Mouse (Mus musculus) lung, embryonic 15.5 days (tissue): ENCODE measurements around the gene Fbxo2. TPM values are rescaled to one million over a fixed set of nuclear protein-coding genes. Genes with fewer than 3 reads are reported as not detected.
A peak's percentile ranks its signal among the peaks of the same experiment; 100 is the strongest.
"Not testable (repeated sequence)": the region's sequence is repeated elsewhere in the genome, so short reads cannot be mapped to it uniquely, and the experiment has no call there.

Experiments used
- ATAC-seq: fragments of 200-750 bp; cut with Nextera tagmentation; 2 replicates; pipeline ENCODE4 v1.8.0; 2017; ENCODE audit warnings: moderate number of reproducible peaks, borderline replicate concordance; ENCODE audit not compliant: low FRiP score, low TSS enrichment; ENCODE audit errors: extremely low read depth
- H3K27ac ChIP-seq: fragments of 300-500 bp; sonication (generic); 2 replicates; pipeline ENCODE4 v1.5.1; 2015; ENCODE audit warnings: moderate library complexity, mild to moderate bottlenecking, inconsistent platforms
- H3K27me3 ChIP-seq: fragments of 300-500 bp; sonication (generic); 2 replicates; pipeline ENCODE4 v1.6.1; 2015; ENCODE audit warnings: inconsistent platforms
- H3K36me3 ChIP-seq: fragments of 300-500 bp; sonication (generic); 2 replicates; pipeline ENCODE4 v1.6.1; 2015; ENCODE audit warnings: inconsistent platforms
- H3K4me1 ChIP-seq: fragments of 300-500 bp; sonication (generic); 2 replicates; pipeline ENCODE4 v1.6.1; 2015; ENCODE audit warnings: inconsistent platforms
- H3K4me2 ChIP-seq: fragments of 300-500 bp; sonication (generic); 2 replicates; pipeline ENCODE4 v1.6.1; 2015; ENCODE audit warnings: inconsistent platforms, mild to moderate bottlenecking, moderate library complexity
- H3K4me3 ChIP-seq: fragments of 300-500 bp; sonication (generic); 2 replicates; pipeline ENCODE4 v1.5.1; 2015; ENCODE audit warnings: mild to moderate bottlenecking, inconsistent platforms
- H3K9ac ChIP-seq: fragments of 300-500 bp; sonication (generic); 2 replicates; pipeline ENCODE4 v1.6.1; 2015; ENCODE audit warnings: inconsistent platforms
- H3K9me3 ChIP-seq: fragments of 300-500 bp; sonication (generic); 2 replicates; pipeline ENCODE4 v1.6.1; 2016; ENCODE audit warnings: inconsistent platforms
- WGBS: fragments of 180-500 bp; shearing (Covaris S2); methylation state at CpG from one replicate; pipeline ENCODE4 v1.1.7; 2015; 5-methylcytosine and 5-hydroxymethylcytosine counted together
- polyA plus RNA-seq: library from polyadenylated mRNA; unstranded; fragments of >200 nt; fragmentation: Nextera tagmentation; extraction: Ambion mirVana; gene quantifications from 2 replicates; pipeline ENCODE4 v1.2.1, GENCODE M21; 2015

The Fbxo2 gene
- 1.0 and 1.7 TPM in 2 replicates for polyA plus RNA-seq

GRCm38 (mm10) chr4:148160436-148161390 lies at the start of gene Fbxo2, which contains the start of gene Fbxo44:
Gene Fbxo2, plus strand, starts transcription at chr4:148160621.
Gene Fbxo44, minus strand, starts transcription at chr4:148160482.
- H3K4me3 ChIP-seq, result peak within 1 kb of the TSS; percentile 48
- 1% methylated on average over 43 of the region's 43 CpGs for WGBS
- peak; percentile 64 for ATAC-seq
- peak within 1 kb of the TSS; percentile 94 for H3K4me2 ChIP-seq
- H3K27ac ChIP-seq, result peak within 1 kb of the TSS; percentile 20
- no peaks in the 10 kb centered on the region for H3K9me3 ChIP-seq
- no peaks in the 10 kb centered on the region for H3K36me3 ChIP-seq
- H3K4me1 ChIP-seq, result peaks cover 33% of the 10 kb centered on the region
- peak within 1 kb of the TSS; percentile 49 for H3K9ac ChIP-seq
- H3K27me3 ChIP-seq, result peaks cover 72% of the 10 kb centered on the region

GRCm38 (mm10) chr4:148112519-148112918 lies 47.9 kb upstream of the Fbxo2 start:
- H3K4me3 ChIP-seq, result no peak overlapping the region
- H3K4me2 ChIP-seq, result no peak overlapping the region
- H3K4me1 ChIP-seq, result peaks cover 14% of the 10 kb centered on the region
- no peaks in the 10 kb centered on the region for H3K9me3 ChIP-seq
- H3K9ac ChIP-seq, result no peak overlapping the region
- no peak for ATAC-seq
- H3K27ac ChIP-seq, result no peak overlapping the region
- peaks cover 12% of the 10 kb centered on the region; the same call in 1 of the 2 replicates for H3K27me3 ChIP-seq
- no peaks in the 10 kb centered on the region for H3K36me3 ChIP-seq
- 70% methylated on average over 12 of the region's 12 CpGs for WGBS

GRCm38 (mm10) chr4:148114758-148115391 lies 45.5 kb upstream of the Fbxo2 start:
- no peaks in the 10 kb centered on the region for H3K9me3 ChIP-seq
- H3K4me2 ChIP-seq, result peak overlapping the region; percentile 23; the same call in 1 of the 2 replicates
- H3K27me3 ChIP-seq, result peaks cover 7% of the 10 kb centered on the region; the same call in 1 of the 2 replicates
- H3K4me3 ChIP-seq, result no peak overlapping the region
- 0 out of 2 replicates have a peak, but pooled peaks have one; percentile 39 for ATAC-seq
- no peak overlapping the region for H3K9ac ChIP-seq
- no peaks in the 10 kb centered on the region for H3K36me3 ChIP-seq
- WGBS, result 5% methylated on average over 15 of the region's 15 CpGs
- H3K4me1 ChIP-seq, result no peaks in the 10 kb centered on the region; the same call in 1 of the 2 replicates
- H3K27ac ChIP-seq, result no peak overlapping the region

DNA sequence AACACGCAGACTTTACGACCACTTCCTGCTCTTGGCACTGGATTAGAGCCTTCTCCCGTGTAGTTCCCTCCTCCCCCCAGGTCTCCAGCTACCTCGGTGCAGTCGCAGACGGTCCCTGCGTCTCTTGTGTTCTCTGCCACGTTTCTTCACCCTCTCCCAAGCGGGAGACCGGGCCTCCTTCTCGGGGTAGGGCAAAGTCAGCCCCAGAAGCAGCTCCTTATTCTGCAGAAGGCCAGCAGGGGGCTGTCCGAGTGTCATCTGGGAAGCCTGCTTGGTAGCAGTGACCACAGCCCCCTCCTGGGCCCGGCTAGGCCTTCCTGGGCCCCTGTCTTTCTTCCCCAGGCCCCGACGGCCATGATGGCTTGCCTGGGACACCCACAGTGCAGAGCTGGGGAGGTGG lies 45.0 kb upstream of the Fbxo2 start:
- Histone ChIP-seq H3K27me3 (0 out of 2 replicates have a peak, but pooled peaks cover 7% of the 10 kb centered on the region), H3K4me1 (no peaks in the 10 kb centered on the region; the same call in 1 of the 2 replicates), H3K27ac (no peak overlapping the region), H3K4me3 (no peak overlapping the region), H3K9ac (no peak overlapping the region), H3K4me2 (peak overlapping the region; percentile 23; the same call in 1 of the 2 replicates), H3K36me3 (no peaks in the 10 kb centered on the region), H3K9me3 (no peaks in the 10 kb centered on the region)
- no peak for ATAC-seq
- WGBS, result 1% methylated on average over 15 of the region's 15 CpGs

GRCm38 (mm10) chr4:148116657-148117056 lies 43.8 kb upstream of the Fbxo2 start:
- Histone ChIP-seq H3K27ac (no peak overlapping the region), H3K4me2 (no peak overlapping the region), H3K4me1 (no peaks in the 10 kb centered on the region; the same call in 1 of the 2 replicates), H3K9ac (no peak overlapping the region), H3K27me3 (0 out of 2 replicates have a peak, but pooled peaks cover 7% of the 10 kb centered on the region), H3K36me3 (no peaks in the 10 kb centered on the region), H3K4me3 (no peak overlapping the region), H3K9me3 (no peaks in the 10 kb centered on the region)
- 69% methylated on average over 4 of the region's 4 CpGs for WGBS
- no peak for ATAC-seq

GRCm38 (mm10) chr4:148117392-148117791 lies 43.0 kb upstream of the Fbxo2 start:
- no peaks in the 10 kb centered on the region for H3K9me3 ChIP-seq

DNA sequence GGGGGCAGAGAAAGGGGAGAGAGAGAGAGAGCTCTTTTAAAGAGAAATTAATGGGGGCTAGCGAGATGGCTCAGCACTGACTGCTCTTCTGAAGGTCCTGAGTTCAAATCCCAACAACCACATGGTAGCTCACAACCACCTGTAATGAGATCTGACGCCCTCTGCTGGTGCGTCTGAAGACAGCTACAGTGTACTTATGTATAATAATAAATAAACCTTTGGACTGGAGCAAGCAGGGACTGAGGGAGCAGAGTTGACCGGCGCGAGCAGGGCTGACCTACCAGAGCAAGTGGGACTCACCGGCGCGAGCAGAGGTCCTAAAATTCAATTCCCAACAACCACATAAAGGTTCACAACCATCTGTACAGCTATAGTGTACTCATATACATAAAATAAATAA lies 40.8 kb upstream of the Fbxo2 start:
- H3K4me2 ChIP-seq, H3K9me3 ChIP-seq, H3K4me1 ChIP-seq, ATAC-seq, H3K36me3 ChIP-seq, H3K27me3 ChIP-seq, H3K9ac ChIP-seq, H3K27ac ChIP-seq, H3K4me3 ChIP-seq: not testable (repeated sequence)
- 75% methylated on average over 9 of the region's 9 CpGs for WGBS

More at GRCm38 (mm10) chr4:148117392-148117791, 43.0 kb upstream of the Fbxo2 start:
- no peak overlapping the region for H3K4me3 ChIP-seq
- H3K27me3 ChIP-seq, result 0 out of 2 replicates have a peak, but pooled peaks cover 7% of the 10 kb centered on the region
- H3K36me3 ChIP-seq, result no peaks in the 10 kb centered on the region
- WGBS, result 71% methylated on average over 4 of the region's 4 CpGs
- ATAC-seq, result no peak
- H3K9ac ChIP-seq, result no peak overlapping the region
- no peak overlapping the region for H3K4me2 ChIP-seq
- H3K4me1 ChIP-seq, result no peaks in the 10 kb centered on the region; the same call in 1 of the 2 replicates
- H3K27ac ChIP-seq, result no peak overlapping the region

- WGBS, result 73% methylated on average over 9 of the region's 9 CpGs
- Histone ChIP-seq H3K9ac (no peak overlapping the region), H3K27me3 (no peaks in the 10 kb centered on the region), H3K4me3 (no peak overlapping the region), H3K9me3 (no peaks in the 10 kb centered on the region), H3K27ac (no peak overlapping the region), H3K4me2 (no peak overlapping the region), H3K4me1 (no peaks in the 10 kb centered on the region), H3K36me3 (no peaks in the 10 kb centered on the region)
- ATAC-seq, result no peak
Measured at GRCm38 (mm10) chr4:148120555-148120954, 39.9 kb upstream of the Fbxo2 start.

- H3K4me2 ChIP-seq, result no peak overlapping the region
- 74% methylated on average over 4 of the region's 4 CpGs for WGBS
Measured at GRCm38 (mm10) chr4:148121362-148121761, 39.1 kb upstream of the Fbxo2 start.

GRCm38 (mm10) chr4:148121982-148122693 lies 38.3 kb upstream of the Fbxo2 start:
- ATAC-seq, result no peak
- Histone ChIP-seq H3K4me3 (no peak overlapping the region), H3K27me3 (no peaks in the 10 kb centered on the region; the same call in 1 of the 2 replicates), H3K9ac (no peak overlapping the region), H3K9me3 (no peaks in the 10 kb centered on the region), H3K4me1 (no peaks in the 10 kb centered on the region), H3K4me2 (no peak overlapping the region), H3K36me3 (no peaks in the 10 kb centered on the region), H3K27ac (no peak overlapping the region)
- 13% methylated on average over 6 of the region's 6 CpGs for WGBS

More at GRCm38 (mm10) chr4:148121362-148121761, 39.1 kb upstream of the Fbxo2 start:
- ATAC-seq, result no peak
- no peak overlapping the region for H3K9ac ChIP-seq
- no peaks in the 10 kb centered on the region for H3K36me3 ChIP-seq
- no peaks in the 10 kb centered on the region for H3K27me3 ChIP-seq
- no peak overlapping the region for H3K27ac ChIP-seq
- no peak overlapping the region for H3K4me3 ChIP-seq
- H3K9me3 ChIP-seq, result no peaks in the 10 kb centered on the region
- H3K4me1 ChIP-seq, result no peaks in the 10 kb centered on the region

GRCm38 (mm10) chr4:148122694-148123066 lies 37.7 kb upstream of the Fbxo2 start:
- Histone ChIP-seq H3K9ac (no peak overlapping the region), H3K4me2 (no peak overlapping the region), H3K4me1 (no peaks in the 10 kb centered on the region), H3K9me3 (no peaks in the 10 kb centered on the region), H3K4me3 (no peak overlapping the region), H3K36me3 (no peaks in the 10 kb centered on the region), H3K27ac (no peak overlapping the region), H3K27me3 (peaks cover under 1% of the 10 kb centered on the region; the same call in 1 of the 2 replicates)
- no peak for ATAC-seq
- 74% methylated on average over 3 of the region's 3 CpGs for WGBS
